Mouse (Mus musculus): ENCODE data around the gene Crtc3. TPM values are rescaled to one million over a fixed set of nuclear protein-coding genes. Genes with fewer than 3 reads are reported as not detected.

The Crtc3 gene
- polyA plus RNA-seq, 1 experiment from 2014 or later, result 18.5 TPM

- ATAC-seq (ENCODE audit: insufficient number of reproducible peaks, insufficient read depth, low FRiP score, low read depth), result no peak
- peaks cover 31% of the 10 kb centered on the region for H3K36me3 ChIP-seq (ENCODE audit: control insufficient read depth, insufficient read depth, low read length)
- WGBS, result 56% methylated on average over 11 of the region's 11 CpGs
Measured at GRCm38 (mm10) chr7:80604908-80605556, 83.6 kb downstream of the Crtc3 start.

GRCm38 (mm10) chr7:80602574-80602973, 86.1 kb downstream of the Crtc3 start:
- Histone ChIP-seq H3K9ac (ENCODE audit: low read length) (no peak overlapping the region), H3K27me3 (ENCODE audit: control insufficient read depth, insufficient read depth, low read length) (no peaks in the 10 kb centered on the region), H3K9me3 (ENCODE audit: control insufficient read depth, low read length) (no peaks in the 10 kb centered on the region), H3K4me2 (ENCODE audit: low read length) (no peak overlapping the region), H3K4me1 (ENCODE audit: control insufficient read depth in 2 of 2, insufficient read depth in 2 of 2, low read length in 2 of 2) (peaks cover 2 to 4% of the 10 kb centered on the region in 2 experiments; a peak in 2 of 4 replicates), H3K36me3 (ENCODE audit: control insufficient read depth, insufficient read depth, low read length) (peaks cover 35% of the 10 kb centered on the region), H3K4me3 (ENCODE audit: control insufficient read depth in 1 of 2, insufficient read depth in 1 of 2, low read depth in 1 of 2, low read length in 2 of 2) (no peak overlapping the region), H3K27ac (replicated peaks in 1 of 2; ENCODE audit: control insufficient read depth in 1 of 2, insufficient read depth in 1 of 2, low read depth in 2 of 2, low read length in 2 of 2) (no peak overlapping the region)
- WGBS, result 95% methylated on average over 1 of the region's 1 CpGs
- no peak for ATAC-seq (ENCODE audit: insufficient number of reproducible peaks, insufficient read depth, low FRiP score, low read depth)

More at GRCm38 (mm10) chr7:80604908-80605556, 83.6 kb downstream of the Crtc3 start:
- H3K4me1 ChIP-seq (ENCODE audit: control insufficient read depth in 2 of 2, insufficient read depth in 2 of 2, low read length in 2 of 2), result peaks cover 2 to 4% of the 10 kb centered on the region in 2 experiments; a peak in 2 of 4 replicates
- no peak overlapping the region for H3K27ac ChIP-seq (replicated peaks in 1 of 2; ENCODE audit: control insufficient read depth in 1 of 2, insufficient read depth in 1 of 2, low read depth in 2 of 2, low read length in 2 of 2)
- no peaks in the 10 kb centered on the region for H3K9me3 ChIP-seq (ENCODE audit: control insufficient read depth, low read length)
- no peak overlapping the region for H3K4me3 ChIP-seq (ENCODE audit: control insufficient read depth in 1 of 2, insufficient read depth in 1 of 2, low read depth in 1 of 2, low read length in 2 of 2)
- no peaks in the 10 kb centered on the region for H3K27me3 ChIP-seq (ENCODE audit: control insufficient read depth, insufficient read depth, low read length)
- H3K9ac ChIP-seq (ENCODE audit: low read length), result no peak overlapping the region
- no peak overlapping the region for H3K4me2 ChIP-seq (ENCODE audit: low read length)

DNA sequence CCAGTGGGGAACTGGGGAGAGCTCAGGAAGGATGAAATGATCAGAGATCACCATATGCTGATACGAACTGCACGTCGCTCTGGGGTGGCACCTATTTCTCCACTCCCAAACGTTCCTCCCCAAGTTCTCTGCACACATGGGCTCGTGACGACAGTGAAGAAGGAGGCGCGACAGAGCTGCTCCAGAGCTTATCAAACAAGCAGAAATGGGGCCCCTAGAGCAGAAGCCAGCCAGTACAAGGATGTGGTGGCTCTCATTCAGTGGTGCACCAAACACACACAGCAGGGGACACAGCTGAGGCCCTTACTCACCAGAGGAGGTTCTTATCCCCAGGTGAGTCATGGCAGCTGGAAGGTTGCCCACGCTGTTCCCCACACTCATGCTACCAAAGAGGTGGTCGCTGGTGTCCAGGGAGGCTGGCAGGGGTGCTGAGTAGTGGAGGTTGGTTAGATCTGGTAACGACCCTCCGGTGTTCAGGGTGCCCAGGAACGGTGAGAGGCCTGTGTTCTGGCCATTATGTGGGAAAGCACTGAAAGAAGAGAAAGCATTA, 90.2 kb downstream of the Crtc3 start:
- H3K9me3 ChIP-seq (ENCODE audit: control insufficient read depth, low read length), result no peaks in the 10 kb centered on the region
- no peak for ATAC-seq (ENCODE audit: insufficient number of reproducible peaks, insufficient read depth, low FRiP score, low read depth)
- no peak overlapping the region for H3K27ac ChIP-seq (replicated peaks in 1 of 2; ENCODE audit: control insufficient read depth in 1 of 2, insufficient read depth in 1 of 2, low read depth in 2 of 2, low read length in 2 of 2)
- peaks cover 71% of the 10 kb centered on the region for H3K36me3 ChIP-seq (ENCODE audit: control insufficient read depth, insufficient read depth, low read length)
- peaks cover 2 to 4% of the 10 kb centered on the region in 2 experiments; a peak in 2 of 4 replicates for H3K4me1 ChIP-seq (ENCODE audit: control insufficient read depth in 2 of 2, insufficient read depth in 2 of 2, low read length in 2 of 2)
- H3K27me3 ChIP-seq (ENCODE audit: control insufficient read depth, insufficient read depth, low read length), result no peaks in the 10 kb centered on the region
- H3K9ac ChIP-seq (ENCODE audit: low read length), result no peak overlapping the region
- H3K4me2 ChIP-seq (ENCODE audit: low read length), result no peak overlapping the region
- WGBS, result 69% methylated on average over 13 of the region's 13 CpGs
- H3K4me3 ChIP-seq (ENCODE audit: control insufficient read depth in 1 of 2, insufficient read depth in 1 of 2, low read depth in 1 of 2, low read length in 2 of 2), result no peak overlapping the region

GRCm38 (mm10) chr7:80597900-80598299, 90.8 kb downstream of the Crtc3 start:
- H3K27me3 ChIP-seq (ENCODE audit: control insufficient read depth, insufficient read depth, low read length), result no peaks in the 10 kb centered on the region
- no peak overlapping the region for H3K27ac ChIP-seq (replicated peaks in 1 of 2; ENCODE audit: control insufficient read depth in 1 of 2, insufficient read depth in 1 of 2, low read depth in 2 of 2, low read length in 2 of 2)
- H3K9ac ChIP-seq (ENCODE audit: low read length), result no peak overlapping the region
- whole genome bisulfite sequencing, result 88% methylated on average over 5 of the region's 5 CpGs
- no peak overlapping the region for H3K4me3 ChIP-seq (ENCODE audit: control insufficient read depth in 1 of 2, insufficient read depth in 1 of 2, low read depth in 1 of 2, low read length in 2 of 2)
- ATAC-seq (ENCODE audit: insufficient number of reproducible peaks, insufficient read depth, low FRiP score, low read depth), result no peak
- no peak overlapping the region for H3K4me2 ChIP-seq (ENCODE audit: low read length)
- H3K4me1 ChIP-seq (ENCODE audit: control insufficient read depth in 2 of 2, insufficient read depth in 2 of 2, low read length in 2 of 2), result peaks cover 0 to 2% of the 10 kb centered on the region in 2 experiments; a peak in 2 of 4 replicates
- H3K36me3 ChIP-seq (ENCODE audit: control insufficient read depth, insufficient read depth, low read length), result peaks cover 77% of the 10 kb centered on the region
- no peaks in the 10 kb centered on the region for H3K9me3 ChIP-seq (ENCODE audit: control insufficient read depth, low read length)

- 88% methylated on average over 16 of the region's 16 CpGs for WGBS
- Histone ChIP-seq H3K4me2 (ENCODE audit: low read length) (no peak overlapping the region), H3K9ac (ENCODE audit: low read length) (no peak overlapping the region), H3K27me3 (ENCODE audit: control insufficient read depth, insufficient read depth, low read length) (no peaks in the 10 kb centered on the region), H3K9me3 (ENCODE audit: control insufficient read depth, low read length) (no peaks in the 10 kb centered on the region), H3K4me1 (ENCODE audit: control insufficient read depth in 2 of 2, insufficient read depth in 2 of 2, low read length in 2 of 2) (peaks cover 10 to 13% of the 10 kb centered on the region in 2 experiments), H3K27ac (replicated peaks in 1 of 2; ENCODE audit: control insufficient read depth in 1 of 2, insufficient read depth in 1 of 2, low read depth in 2 of 2, low read length in 2 of 2) (no peak overlapping the region), H3K4me3 (ENCODE audit: control insufficient read depth in 1 of 2, insufficient read depth in 1 of 2, low read depth in 1 of 2, low read length in 2 of 2) (no peak overlapping the region), H3K36me3 (ENCODE audit: control insufficient read depth, insufficient read depth, low read length) (peaks cover 60% of the 10 kb centered on the region)
- ATAC-seq (ENCODE audit: insufficient number of reproducible peaks, insufficient read depth, low FRiP score, low read depth), result no peak
Measured at GRCm38 (mm10) chr7:80589054-80589746, 99.5 kb downstream of the Crtc3 start.

DNA sequence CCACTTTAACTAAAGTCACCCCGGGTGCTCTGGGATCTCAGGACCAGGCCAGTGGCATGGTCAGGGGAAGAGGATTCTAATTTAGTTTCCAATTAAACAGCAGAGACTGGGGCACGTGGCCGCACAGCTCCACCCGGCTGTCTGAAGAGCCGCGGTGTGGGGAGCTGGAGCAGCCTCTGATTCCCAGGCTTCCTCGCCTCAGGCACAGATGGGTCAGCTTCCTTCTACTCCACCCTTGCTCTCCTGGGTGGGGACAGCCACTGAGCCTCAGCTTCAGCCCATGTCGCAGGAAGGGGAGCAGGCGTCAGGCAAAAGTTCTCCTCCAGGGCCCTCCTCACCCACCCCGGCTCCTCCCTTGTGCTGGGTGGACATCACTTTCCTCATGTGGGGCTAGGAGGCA, 101.0 kb downstream of the Crtc3 start:
- Histone ChIP-seq H3K9ac (ENCODE audit: low read length) (peak overlapping the region; percentile 56; the same call in 1 of the 2 replicates), H3K9me3 (ENCODE audit: control insufficient read depth, low read length) (no peaks in the 10 kb centered on the region), H3K36me3 (ENCODE audit: control insufficient read depth, insufficient read depth, low read length) (peaks cover 45% of the 10 kb centered on the region), H3K27ac (replicated peaks in 1 of 2; ENCODE audit: control insufficient read depth in 1 of 2, insufficient read depth in 1 of 2, low read depth in 2 of 2, low read length in 2 of 2) (no peak overlapping the region), H3K4me1 (ENCODE audit: control insufficient read depth in 2 of 2, insufficient read depth in 2 of 2, low read length in 2 of 2) (peaks cover 10 to 13% of the 10 kb centered on the region in 2 experiments), H3K4me3 (ENCODE audit: control insufficient read depth in 1 of 2, insufficient read depth in 1 of 2, low read depth in 1 of 2, low read length in 2 of 2) (peak overlapping the region; percentile 2 to 20; a peak in 3 of 4 replicates), H3K4me2 (ENCODE audit: low read length) (peak overlapping the region; percentile 58), H3K27me3 (ENCODE audit: control insufficient read depth, insufficient read depth, low read length) (no peaks in the 10 kb centered on the region)
- ATAC-seq (ENCODE audit: insufficient number of reproducible peaks, insufficient read depth, low FRiP score, low read depth), result peak; percentile 15; the same call in 1 of the 2 replicates
- WGBS, result 21% methylated on average over 10 of the region's 10 CpGs

- Histone ChIP-seq H3K4me2 (ENCODE audit: low read length) (peak overlapping the region; percentile 58), H3K36me3 (ENCODE audit: control insufficient read depth, insufficient read depth, low read length) (peaks cover 38% of the 10 kb centered on the region), H3K9me3 (ENCODE audit: control insufficient read depth, low read length) (no peaks in the 10 kb centered on the region), H3K9ac (ENCODE audit: low read length) (peak overlapping the region; percentile 56), H3K27me3 (ENCODE audit: control insufficient read depth, insufficient read depth, low read length) (no peaks in the 10 kb centered on the region), H3K27ac (replicated peaks in 1 of 2; ENCODE audit: control insufficient read depth in 1 of 2, insufficient read depth in 1 of 2, low read depth in 2 of 2, low read length in 2 of 2) (peak overlapping the region; percentile 26 to 53; a peak in 2 of 4 replicates), H3K4me3 (ENCODE audit: control insufficient read depth in 1 of 2, insufficient read depth in 1 of 2, low read depth in 1 of 2, low read length in 2 of 2) (peak overlapping the region; percentile 2 to 20; a peak in 3 of 4 replicates), H3K4me1 (ENCODE audit: control insufficient read depth in 2 of 2, insufficient read depth in 2 of 2, low read length in 2 of 2) (peaks cover 10 to 13% of the 10 kb centered on the region in 2 experiments)
- ATAC-seq (ENCODE audit: insufficient number of reproducible peaks, insufficient read depth, low FRiP score, low read depth), result no peak
- WGBS, result 24% methylated on average over 28 of the region's 29 CpGs
Measured at GRCm38 (mm10) chr7:80586681-80587660, 101.7 kb downstream of the Crtc3 start.
